Mouse (Mus musculus) cerebellum, adult 8-10 months (tissue): ENCODE measurements around the gene Cpz.

Experiments used
- DNase-seq: peaks from one replicate; pipeline ENCODE4 v3.0.0; 2022

Cpz gene

DNA sequence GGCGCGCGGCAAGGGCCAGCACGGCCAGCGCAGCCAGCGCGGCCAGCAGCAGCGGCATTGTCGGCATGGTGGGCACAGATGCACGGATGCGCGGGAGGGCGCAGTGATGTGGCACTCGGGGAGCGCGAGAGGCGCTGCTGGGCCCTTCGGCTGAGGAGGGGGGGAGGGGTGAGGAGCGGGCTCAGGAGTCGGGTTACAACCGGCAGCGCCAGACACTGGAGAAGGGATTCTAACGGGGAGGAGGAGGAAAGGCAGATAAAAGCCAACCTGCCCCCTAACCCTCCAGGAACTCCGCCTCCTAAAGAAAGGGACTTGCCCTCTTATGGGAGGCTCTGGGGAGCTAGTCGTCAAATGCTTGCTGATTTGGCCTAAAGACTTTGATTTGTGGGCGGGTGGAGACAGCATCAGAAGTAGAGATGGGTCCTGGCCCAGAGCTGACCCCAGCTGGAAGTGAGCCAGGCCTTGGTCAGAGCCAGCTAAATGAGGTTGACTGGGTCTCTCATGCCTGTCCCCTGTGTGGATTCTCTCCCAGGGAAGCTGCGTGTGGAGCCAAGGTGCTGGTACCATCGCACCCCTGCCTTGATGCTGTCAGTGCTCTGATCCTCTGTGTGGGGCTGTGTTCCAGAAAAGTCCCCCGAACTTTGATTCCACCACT is at the start of gene Cpz:
Cpz (minus strand) TSS at position 230 of the 655 bp plus-strand sequence.
- no peak for DNase-seq

DNA sequence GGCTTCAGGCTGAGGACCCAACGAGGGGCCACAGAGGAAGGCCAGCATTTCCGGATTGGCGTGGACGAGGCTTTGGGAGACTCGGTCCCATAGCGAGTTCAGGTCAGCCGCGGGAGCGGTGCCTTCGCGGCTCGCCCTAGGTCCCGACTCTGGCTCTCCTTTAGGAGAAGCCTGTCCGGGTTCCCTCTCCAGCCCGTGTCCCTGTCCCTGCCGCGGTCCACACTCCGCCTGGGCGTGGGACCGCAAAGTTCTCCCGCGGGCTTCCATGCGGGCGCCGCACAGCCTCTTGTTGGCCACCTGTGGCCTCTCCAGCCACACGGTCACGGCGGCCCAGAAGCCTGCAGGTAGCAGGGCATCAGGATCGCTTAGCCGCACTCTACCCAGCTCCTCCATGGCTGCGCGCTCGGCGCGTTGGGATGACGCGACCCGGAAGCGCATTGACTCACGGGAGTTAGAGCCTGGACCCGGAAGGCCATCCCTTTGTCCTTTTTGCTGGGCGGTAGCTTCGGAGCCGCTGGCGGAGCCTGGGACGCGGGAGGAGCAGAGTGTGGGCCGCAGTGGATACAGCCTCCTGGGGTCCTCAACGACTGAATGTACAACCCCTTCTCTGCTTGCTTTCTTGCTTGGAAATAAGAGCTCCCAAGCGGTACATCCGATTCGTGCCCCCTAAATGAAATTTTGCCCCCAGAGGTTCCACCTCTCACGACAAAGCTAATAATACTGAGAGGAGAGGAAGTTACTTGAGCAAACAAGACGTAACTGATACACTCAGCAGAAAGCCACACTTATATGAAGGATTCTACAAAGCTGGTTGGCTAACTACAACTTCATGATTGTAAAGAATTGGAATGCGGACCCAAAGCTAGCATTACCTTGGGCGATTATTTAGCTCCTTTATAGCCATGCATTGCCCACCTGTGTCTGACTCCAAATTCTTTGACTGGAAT is 49.4 kb upstream of the Cpz start, which contains the start of gene Trmt44:
Trmt44 (minus strand) TSS at position 418 of the 947 bp plus-strand sequence.
- DNase-seq, result peak; percentile 87

DNA sequence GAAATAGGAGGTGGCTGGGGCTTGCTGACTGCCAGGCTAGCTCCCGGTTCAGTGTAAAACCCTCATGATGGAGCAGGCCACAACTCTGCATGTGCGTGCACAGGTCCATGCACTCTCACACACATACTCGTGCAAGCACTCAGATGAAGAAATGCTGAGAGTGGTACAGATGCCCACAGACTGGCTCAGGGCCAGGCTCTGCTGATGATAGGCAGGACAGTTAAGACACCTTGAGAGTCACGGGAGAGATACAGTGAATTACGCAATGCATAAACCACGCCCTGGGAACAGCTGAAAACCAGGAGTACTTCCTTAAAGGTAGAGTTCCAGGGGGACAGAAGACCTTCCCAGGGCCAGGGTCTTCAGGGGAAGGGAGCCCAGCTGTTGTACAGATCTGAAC is 46.0 kb upstream of the Cpz start:
- DNase-seq, result no peak

DNA sequence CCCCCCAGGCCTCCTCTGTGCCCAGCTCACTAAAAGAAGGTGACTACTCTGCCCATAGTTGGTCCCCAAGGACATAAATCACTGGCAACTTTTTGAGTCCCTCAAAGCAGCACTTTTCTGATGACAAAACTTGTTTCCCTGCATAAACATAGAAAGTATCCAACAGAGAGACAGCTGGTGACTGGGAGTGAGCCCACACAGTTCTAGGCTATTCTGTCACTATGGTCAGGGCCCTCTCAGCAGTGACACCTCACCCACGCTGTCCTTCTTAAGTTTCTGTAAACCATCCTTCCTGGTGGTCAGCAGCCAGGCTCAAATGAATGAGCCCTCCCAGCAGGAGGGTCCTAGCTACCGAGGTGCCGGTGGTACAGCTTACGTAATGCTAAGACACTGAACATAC is 41.1 kb upstream of the Cpz start:
- DNase-seq, result no peak

DNA sequence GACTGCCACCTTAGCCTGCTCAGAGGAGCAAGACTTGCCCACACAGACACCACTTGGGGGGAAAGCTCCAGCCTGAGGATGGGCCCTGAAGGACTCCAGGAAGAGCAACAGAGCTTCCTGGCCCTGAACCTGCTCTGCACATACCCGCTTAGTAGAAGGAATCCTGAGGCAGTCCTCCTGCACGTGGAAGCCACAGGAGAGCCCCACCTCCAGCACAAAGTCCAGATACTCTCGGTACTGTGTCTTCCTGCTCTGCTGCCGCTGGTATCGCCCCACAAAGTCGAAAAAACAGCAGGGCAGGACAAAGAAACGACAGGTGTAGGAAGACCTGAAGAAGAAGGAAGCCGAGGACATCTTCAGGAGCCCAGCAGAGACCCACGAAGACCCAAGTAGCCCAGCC is 39.7 kb upstream of the Cpz start:
- no peak for DNase-seq

DNA sequence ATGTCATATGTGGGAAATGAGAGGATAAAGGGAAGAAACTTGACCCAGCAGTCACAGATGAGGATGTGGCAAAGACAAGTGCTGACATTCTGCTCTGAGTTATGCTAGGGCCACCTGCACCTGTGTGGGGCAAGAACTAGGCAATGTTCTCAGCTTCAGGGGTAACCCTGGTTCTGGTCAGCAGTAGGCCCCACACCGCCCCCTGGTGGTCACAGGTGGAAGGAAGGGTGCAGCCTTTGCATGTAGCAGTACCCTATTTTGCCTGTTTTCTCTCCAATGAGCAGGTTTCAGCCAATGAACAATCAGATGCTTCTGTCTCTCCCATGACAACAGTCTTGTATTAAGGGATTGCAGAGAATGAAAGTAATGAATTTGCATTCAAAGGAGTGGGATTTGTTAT is 38.0 kb upstream of the Cpz start:
- peak; percentile 80 for DNase-seq

DNA sequence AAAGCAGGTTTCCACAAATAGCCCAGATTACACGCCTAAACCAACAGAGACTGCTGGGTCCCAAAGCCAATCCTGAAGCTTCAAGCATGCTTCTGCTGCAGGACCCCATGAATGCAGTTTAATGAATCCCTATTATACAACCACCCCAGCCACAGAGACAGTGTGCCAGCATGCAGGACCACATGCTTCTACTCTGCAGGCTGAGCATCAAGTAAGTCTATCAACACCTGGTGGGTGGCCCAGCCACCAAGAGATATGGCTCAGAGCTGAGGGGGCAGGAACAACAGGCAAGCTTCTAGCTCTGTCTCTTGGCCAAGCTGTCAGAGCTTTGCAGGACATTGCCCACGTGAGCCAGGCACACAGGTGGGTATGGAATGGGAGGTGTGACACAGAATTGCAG is 37.1 kb upstream of the Cpz start:
- no peak for DNase-seq

DNA sequence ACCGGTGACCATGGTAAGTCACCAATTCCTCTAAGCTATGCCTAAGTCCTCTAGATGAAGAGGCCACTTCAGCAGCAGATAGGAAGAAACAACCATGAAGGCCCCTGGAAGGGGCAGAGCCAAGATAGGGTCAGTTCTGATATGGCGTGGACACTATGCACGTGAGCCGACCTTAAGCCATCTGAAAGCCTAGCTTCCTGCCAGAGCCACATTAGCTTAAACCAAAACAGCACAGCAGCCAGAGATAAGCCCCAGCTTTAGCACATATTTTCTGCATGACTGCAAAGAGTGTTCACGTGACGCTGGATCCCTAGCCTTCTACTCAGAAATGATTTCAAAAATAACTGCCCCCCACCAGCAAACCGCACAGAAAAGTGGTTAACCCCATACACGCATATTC is 33.9 kb upstream of the Cpz start:
- no peak for DNase-seq

DNA sequence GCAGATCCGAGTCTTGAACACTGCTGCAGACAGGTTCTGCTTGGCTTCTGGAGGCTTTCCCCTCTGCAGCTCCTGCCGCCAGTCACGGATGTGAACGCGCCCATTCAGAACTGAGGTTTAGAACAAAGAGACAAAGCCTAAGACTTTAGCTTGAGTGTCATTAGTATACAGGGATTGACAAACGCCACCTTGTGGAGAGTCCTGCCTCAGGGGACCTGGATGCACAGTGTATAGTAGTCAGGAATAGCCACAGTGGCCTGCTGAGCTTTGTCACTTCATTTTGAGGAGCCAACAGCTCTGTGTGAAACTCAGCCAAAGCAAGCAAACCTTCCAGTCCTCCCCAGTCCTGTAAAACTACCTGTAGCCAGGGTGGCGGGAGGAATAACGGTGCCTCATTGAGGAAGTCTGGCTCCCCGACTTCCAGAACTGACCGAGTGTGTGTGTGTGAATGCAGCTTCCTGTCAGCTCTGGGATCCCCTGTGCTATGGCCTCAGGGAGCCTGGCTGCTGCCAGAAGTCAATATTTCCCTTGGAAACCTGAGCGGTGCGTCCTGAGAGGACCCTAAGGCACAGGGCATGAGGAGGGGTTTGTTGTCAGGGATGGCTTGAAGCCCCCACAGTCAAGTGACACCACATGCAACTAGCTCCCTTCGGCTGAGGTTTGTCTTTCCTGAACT is 32.6 kb upstream of the Cpz start:
- no peak for DNase-seq

DNA sequence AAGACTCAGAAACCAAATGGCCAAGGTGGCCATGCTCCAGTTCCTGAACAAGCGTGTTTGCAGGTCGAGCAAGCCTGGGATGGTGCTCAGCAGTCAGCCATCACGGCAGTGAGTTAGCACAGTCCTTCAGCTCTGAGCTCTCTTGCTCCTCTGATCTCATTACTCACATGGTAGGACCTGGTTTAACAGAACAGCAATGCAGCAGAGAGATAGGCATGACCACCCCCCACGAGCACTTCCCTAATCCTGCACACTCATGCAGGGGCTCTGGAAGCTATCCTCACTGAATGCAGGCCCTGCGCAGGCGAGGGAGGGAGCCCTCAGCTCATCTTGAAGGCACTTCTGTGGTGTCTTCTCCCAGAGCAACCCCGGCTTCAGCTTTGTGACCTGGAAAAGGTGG is 30.9 kb upstream of the Cpz start:
- no peak for DNase-seq

DNA sequence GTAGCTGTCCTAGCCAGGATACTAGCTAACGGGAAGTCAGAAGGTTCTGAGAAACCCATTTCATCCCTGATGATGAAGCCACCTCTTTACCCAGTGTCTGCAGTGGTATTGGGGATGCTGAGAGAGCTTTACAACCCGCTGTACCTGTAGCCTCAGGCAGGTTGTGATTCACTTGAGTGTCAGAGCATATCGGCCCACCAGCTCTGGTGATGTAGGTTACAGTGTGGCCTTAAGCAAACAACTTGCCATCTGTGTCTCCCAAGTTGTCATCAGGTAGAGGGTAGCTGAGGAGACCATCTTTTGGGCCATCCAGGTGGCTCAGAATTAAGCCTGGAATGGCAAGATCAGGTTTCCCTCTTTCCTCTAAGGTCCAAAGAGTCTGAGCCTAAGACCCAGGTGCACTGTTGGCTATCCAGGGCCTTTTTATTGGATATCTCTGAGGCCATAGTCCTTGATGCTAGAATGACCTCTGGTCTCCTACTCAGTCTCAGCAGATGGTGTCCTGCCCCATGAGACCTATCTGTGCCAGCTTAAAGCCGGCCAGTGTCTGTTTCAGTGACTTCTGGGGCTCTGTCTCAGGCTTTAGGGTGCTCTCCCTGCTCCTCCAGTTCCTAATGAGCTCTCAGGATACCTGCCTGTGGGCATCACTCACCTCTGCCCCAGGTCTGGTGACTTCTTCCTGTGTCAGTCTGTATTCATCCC is 27.5 kb upstream of the Cpz start:
- DNase-seq, result no peak

DNA sequence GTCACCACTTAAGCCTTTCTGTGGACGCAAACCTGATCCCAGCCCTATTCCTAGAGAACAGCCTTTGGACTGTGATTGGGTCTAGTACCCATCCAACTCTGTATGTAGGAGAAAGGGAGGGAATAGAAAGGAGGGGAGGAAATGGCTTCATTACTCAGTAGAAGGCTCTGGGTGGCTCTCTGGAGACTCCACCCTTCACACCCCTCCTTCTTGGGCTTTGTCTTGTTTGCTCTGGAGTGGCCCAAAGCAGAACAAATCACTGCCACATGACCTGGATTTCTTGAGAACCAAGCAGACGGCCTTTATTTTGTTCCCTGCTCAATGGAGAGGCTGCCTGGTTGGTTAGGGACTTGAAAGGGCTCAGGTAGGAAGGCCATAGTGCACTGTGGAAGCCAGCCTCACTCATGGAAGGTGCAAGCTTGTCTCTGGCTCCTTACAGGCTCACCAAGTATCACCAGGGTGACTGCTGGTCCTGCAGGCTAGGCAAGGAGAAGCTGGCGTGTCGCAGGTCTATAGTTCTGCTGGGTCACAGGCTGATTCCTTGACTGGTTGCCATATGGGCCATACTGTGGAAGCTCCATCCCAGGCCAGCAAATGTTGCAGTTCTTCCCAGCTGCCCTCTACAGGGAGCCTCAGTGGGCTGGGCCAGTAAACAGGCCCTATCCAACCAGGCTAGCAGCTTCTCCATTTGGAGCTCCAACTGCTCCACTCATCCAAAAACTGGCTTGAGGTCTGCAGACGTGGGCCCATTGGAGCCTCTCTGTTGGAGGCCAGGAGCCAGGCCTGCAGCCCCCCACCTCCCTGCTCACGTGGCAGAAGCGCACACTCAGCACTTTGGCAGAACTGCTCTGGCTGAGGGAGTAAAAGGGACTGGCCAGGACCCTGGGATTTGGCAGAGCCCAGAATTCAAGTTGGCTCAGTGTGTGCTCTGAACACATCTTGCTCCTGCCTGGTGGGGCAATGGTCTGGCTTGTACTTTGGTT is 26.6 kb upstream of the Cpz start:
- peak; percentile 49 for DNase-seq

DNA sequence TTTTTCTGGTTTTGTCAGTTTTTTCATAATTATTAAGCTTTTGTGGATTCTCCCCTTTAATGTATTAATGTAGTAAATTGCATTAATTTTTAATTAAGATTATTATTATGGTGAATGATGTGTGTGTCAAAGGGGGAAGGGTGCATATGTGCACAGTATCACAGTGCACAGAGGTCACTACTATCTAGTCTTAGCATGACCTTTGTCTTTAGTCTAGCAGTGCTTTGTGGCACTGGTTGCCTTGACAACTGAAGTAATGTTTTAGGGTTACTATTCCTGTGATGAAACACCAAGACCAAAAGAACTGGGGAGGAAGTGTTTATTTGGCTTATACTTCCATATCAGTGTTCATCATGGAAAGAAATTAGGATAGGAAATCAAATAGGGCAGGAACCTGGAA is 20.6 kb upstream of the Cpz start:
- DNase-seq, result no peak

DNA sequence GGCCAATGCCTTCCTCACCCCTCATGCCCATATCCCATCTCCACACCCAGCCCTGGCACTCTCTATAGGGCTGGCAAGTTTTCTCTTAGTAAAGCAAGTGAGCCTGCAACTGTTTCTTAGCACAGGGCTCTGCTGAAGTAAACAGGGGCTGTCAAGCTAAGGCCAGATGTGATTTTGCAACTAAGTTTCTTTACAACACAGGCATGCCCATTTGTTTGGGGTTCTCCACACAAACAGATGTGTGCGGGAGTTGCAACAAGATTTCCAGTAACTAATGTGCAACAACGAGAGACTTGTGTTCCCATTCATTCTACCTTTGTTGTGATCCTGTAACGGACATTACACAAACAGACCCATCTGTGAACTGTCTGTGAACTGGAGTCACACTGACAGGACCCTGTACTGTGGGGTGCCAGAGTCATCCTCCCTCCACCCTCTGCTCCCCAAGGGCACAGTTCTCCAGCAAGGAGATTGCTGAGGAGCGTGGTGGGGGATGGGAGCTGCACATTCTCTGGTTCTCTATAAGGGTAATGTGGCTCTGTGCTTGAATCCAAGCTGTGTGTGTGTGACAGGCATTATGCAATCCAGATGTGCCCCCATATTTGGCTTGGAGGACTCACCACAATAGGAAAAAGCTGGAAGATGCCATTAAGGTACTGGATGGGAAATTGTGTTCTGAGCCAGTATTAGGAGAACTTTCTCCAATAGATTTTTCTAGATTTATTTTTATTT is 15.7 kb upstream of the Cpz start:
- no peak for DNase-seq

DNA sequence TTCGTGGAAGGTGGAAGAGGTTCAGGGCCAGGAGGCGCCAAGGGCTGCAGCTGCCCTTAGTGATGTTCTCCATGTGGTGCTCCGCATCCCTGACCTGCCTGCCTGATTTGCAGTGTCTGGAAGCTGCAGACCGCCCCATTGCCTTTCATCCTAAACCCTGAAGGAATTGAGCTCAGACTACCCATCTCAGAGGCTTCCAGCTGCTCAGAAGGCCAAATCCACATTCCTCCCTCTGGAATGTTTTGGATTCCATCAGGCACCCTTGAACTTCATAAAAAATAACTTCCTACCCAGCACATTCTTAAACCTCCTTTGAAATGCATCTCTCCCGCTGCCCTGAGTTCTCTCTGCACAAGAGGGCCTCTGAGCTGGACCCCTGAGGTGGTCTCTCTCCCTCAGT is 15.1 kb upstream of the Cpz start:
- no peak for DNase-seq

DNA sequence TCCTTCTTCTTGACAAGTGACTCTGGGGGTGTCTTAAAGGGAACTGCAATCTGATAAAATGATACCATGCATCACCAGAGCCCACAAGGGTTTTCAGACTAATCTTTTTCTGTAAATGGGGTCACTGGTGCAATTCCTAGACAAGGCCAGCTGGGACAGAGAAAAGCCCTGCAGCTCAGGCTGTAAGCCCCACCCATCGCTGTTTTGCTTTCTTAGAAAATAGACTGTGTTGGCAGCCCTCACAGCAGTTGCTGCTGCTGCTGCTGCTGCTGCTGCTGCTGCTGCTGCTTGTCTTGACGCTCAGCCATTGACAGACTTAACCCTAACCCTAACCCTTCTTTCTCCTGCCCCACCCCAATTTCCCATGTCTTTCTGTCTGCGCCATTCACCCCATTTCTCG is 14.1 kb upstream of the Cpz start:
- no peak for DNase-seq

DNA sequence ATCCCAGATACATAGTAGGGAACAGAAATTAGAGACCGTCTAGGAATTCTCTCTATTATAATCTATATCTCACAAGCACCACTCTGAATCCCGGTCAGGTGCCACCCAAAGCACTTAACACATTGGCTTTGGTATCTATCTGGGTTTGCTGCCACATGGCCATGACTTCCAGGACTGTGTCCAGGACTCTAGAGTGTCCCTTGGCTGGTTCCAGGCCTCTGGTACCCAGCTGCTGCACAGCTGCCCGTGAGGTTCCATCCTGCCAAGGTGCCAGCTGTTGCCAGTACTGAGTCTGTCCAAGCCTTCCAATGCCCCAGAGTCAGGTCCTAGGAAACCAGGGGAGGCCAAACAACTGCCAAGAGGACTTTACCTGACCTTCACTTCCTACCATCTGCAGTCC is 12.5 kb upstream of the Cpz start:
- no peak for DNase-seq

DNA sequence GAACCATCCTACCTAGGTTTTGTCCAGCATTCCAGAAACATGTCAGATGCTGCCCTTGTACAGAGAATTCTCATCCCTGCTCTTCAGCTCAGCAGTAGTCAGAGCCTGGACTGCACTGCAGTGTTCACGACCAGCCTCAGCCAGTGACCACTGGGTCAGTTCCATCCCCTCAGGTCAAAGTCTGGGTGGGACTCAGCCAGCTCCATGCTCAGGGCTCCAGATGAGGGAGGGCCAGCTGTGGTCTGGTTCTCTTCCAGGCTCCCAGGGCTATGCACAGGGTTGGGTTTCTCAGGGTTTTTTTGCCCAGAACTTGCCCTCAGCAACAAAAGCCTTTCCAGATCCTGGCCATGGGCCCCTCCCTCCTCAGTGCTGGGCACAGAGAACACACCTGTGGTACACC is 12.0 kb upstream of the Cpz start:
- no peak for DNase-seq

DNA sequence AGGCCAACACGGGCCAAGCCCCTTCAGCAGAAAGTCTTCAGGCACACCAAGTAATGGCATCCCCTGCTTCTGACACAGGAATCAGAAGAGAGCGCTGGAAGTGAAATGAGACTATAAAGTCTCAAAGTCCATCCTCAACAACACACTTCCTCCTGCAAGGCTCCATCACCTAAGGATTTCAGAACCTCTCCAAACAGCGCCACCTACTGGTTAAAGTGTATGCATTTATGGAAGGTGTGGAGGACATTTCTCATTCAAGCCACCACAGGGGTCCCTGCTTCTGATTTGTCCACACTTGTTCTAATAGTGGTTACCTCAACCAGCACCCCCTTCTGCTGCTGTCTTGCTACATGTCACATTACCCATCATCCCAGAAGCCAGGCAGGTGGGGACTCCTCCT is 10.8 kb upstream of the Cpz start:
- no peak for DNase-seq

DNA sequence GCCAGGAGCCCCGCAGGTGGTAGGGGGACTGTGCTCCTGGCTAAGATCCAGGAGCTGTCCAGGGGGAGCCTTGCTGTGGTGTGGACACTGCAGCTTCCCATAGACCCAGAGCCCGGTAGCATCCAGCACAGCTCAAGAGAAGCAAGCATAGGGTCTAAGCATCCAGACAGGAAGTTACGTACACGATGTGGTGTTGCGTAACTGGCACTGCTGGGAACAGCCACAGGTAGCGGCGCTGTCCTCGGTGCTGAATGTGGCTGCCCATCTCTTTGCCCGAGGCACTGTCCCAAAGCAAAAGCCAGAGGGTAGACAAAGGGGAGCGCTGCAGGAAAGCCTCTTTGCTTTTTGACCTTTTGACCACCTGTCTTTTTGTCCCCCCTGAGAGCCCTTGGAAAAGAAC is 6.1 kb upstream of the Cpz start:
- DNase-seq, result no peak

DNA sequence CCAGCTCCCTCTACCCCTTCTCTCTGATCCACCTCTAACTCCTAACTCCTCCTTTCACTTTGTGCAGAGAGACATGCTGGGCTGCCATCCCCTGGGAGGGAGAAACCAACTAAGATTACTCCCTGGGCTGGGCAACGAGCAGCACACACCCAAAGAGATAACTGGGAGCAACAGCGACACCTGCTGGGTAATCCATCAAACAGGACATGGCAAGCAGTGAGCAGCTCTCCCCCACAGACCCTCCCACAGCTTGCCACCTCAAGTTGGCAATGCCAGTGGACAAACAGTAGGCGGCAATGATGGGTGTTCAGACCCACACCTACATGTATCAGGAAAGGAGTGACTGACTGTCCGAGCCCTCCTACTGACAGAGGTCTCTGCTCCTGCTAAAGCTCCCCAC is 4.9 kb upstream of the Cpz start:
- peak; percentile 24 for DNase-seq
